Mouse (Mus musculus): ENCODE measurements at regions not wholly inside any gene's neighbourhood (a gene's known extent, or its start where the extent isn't known, plus 50 kb on each side); places are given as distances from the start of the nearest gene placed in this dataset.

DNA sequence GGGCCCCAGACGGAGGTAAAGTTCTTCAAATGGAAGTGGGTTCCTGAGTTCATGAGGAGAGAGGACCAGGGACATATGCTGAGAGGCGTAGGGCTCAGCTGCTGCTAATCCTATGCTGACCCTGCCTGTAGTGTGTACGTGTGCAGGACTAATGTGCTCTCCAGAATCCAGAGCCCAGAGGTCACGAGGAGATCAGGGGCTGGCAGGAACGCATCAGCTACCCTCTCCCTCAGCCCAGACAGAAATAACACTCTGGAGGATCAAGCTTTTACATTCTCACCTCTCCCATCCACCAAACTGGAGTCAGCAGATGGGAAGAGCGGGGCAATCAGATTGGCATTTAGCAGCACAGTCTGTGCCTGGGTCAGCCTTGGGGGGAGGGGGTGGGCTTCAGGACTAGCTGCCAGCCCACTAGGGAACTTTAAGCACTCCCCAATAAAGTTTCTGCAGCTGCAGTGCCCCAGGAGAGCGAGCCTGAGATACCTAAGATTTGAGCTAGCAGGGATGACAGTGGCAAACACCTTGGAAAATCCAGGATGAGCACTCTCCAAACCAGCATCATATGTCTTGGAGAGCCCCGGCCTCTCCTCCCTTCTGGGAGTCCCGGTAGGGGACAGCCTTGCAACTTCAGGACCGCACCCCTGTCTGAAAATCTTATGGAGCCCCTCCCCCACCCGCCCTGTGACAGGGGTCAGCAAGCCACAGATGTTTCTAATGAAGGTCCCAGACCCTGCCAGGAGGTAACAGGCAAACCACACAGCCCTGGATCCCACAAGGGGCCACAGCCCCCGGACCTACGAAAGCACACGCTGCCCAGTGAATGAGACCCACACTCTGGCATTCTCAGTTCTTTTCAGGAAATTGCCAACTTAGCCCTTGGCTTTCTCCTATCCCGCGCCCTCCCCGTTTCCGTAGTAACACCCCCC is 90.4 kb downstream of the Zfp36l1 start:
- TF ChIP-seq POLR2A (IDR thresholded peaks at IDR 0.05; ENCODE audit: low read depth, low read length) (no peak), CTCF (IDR thresholded peaks at IDR 0.05; ENCODE audit: extremely low read depth, insufficient read depth, insufficient read length, insufficient replicate concordance) (no peak)
